In the genomic region with DNA sequence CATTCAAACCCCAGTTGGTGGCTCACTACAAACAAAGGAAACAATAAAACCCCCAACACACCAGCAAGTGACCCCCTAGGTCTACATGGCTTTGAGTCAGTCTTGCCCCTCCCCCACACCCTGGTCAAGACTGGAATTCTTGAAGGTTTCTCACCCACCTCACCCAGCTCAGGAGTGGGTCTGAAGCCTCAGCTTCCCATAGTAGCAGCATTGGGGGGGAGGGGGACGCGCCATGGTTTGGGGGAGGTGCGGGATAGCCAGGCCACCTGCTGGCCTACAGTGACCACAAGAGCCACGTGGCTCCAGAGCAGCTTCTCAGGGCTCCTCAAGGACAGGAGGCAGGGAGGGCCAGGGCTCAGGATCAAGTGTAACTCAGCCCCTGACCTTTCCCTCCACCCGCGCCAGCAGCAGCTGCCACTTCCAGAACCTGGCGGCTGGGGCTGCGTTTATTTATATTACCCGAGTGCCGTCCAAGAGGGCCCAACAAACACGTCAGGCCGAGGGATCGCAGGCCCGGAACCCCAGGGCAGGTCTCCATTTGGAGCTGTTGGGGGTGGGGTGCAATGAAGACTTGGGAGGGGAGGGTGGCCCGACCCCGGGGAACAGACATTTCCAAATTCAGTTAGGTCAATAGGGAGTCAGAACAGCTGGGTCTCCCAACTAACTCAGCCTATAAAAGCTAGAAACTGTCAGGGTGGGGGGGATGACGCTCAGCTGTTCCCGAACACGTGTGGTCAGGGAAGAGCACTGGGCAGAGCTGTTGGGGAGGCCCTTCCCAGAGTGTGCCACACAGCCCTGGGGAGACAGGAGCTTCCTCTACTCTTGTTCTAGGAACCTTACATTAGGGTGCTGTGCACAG, we compare ENCODE assay signal across 8 mouse cellular contexts. TPM values are rescaled to one million over a fixed set of nuclear protein-coding genes. Genes with fewer than 3 reads are reported as not detected.
DNase-seq lines count a peak whose midpoint lies in the region; ATAC-seq and TF ChIP-seq lines count a peak whose summit lies in the region.

No protein-coding gene starts in this region.

- peaks cover 29% of the 10 kb centered on the region for H3K4me1 ChIP-seq in kidney, adult 2 months (ENCODE audit: control insufficient read depth, insufficient read depth, low read length)
- peaks cover 51% of the 10 kb centered on the region for H3K4me1 ChIP-seq in lung, embryonic 14.5 days (ENCODE audit: insufficient read depth)

- peak; percentile 60 for ATAC-seq in lung, embryonic 14.5 days (ENCODE audit: insufficient read depth)
- ATAC-seq in erythroid progenitor cell, adult 5-6 weeks (replicated peaks; ENCODE audit: low FRiP score, poor library complexity, severe bottlenecking), result no peak
- no peak for ATAC-seq in granulocyte monocyte progenitor cell, adult 5-6 weeks (replicated peaks; ENCODE audit: poor library complexity, severe bottlenecking)

- H3K27ac ChIP-seq in kidney, adult 2 months (ENCODE audit: insufficient read depth, low read depth, low read length), result peak overlapping the region; percentile 91
- H3K27ac ChIP-seq in lung, embryonic 14.5 days (ENCODE audit: low read depth), result peak overlapping the region; percentile 90

- 0 out of 2 replicates have a peak overlapping the region, but pooled peaks have one; percentile 4 for H3K9ac ChIP-seq in lung, embryonic 14.5 days

- no peak for TF ChIP-seq POLR2A in kidney, adult 2 months (IDR thresholded peaks at IDR 0.05; ENCODE audit: low read depth, low read length)

- peak overlapping the region; percentile 56 for H3K4me2 ChIP-seq in lung, embryonic 14.5 days

- DNase-seq in adrenal gland, adult 2 months, result peak; percentile 88
- peak; percentile 78 for DNase-seq in embryo, embryonic 10.5 days (ENCODE audit: low spot score)
- peak; percentile 79 for DNase-seq in heart, adult 8-10 months (ENCODE audit: low spot score)
- DNase-seq in kidney, adult 2 months, result peak; percentile 66
- peak; percentile 78 for DNase-seq in lung, embryonic 14.5 days
- DNase-seq in retina, postnatal 7 days (ENCODE audit: low read depth, low spot score), result peak; percentile 36

- no peak for TF ChIP-seq CTCF in kidney, adult 2 months (conservative IDR thresholded peaks at IDR 0.05; ENCODE audit: insufficient read depth, insufficient read length, low read depth, low read length)
- TF ChIP-seq CTCF in lung, embryonic 14.5 days (IDR thresholded peaks at IDR 0.05; ENCODE audit: low read depth), result no peak

- H3K9me3 ChIP-seq in lung, embryonic 14.5 days (ENCODE audit: low read depth, low read length), result no peaks in the 10 kb centered on the region

- WGBS in kidney, adult 2 months, result 36% methylated on average over 19 of the region's 19 CpGs
- WGBS in lung, embryonic 14.5 days, result 6% methylated on average over 19 of the region's 19 CpGs

- no peaks in the 10 kb centered on the region for H3K36me3 ChIP-seq in kidney, adult 2 months (ENCODE audit: control insufficient read depth, insufficient read depth, low read length)
- peaks cover 40% of the 10 kb centered on the region for H3K36me3 ChIP-seq in lung, embryonic 14.5 days (ENCODE audit: insufficient read depth)

- peak overlapping the region; percentile 57 for H3K4me3 ChIP-seq in kidney, adult 2 months (ENCODE audit: insufficient read depth, low read depth, low read length)
- peak overlapping the region; percentile 22; the same call in 1 of the 2 replicates for H3K4me3 ChIP-seq in lung, embryonic 14.5 days (ENCODE audit: low read depth, low read length)

- H3K27me3 ChIP-seq in kidney, adult 2 months (replicated peaks; ENCODE audit: control insufficient read depth, insufficient read depth, low read length), result no peaks in the 10 kb centered on the region
- no peaks in the 10 kb centered on the region for H3K27me3 ChIP-seq in lung, embryonic 14.5 days (ENCODE audit: insufficient read depth, low read length)

RNA-seq across cellular contexts. Expression of gene Rflna, which starts 53.9 kb away (rescaled TPM):
- 1 to 10 TPM; 4.6 to 5.6 TPM for total RNA-seq in adrenal gland, adult 2 months (2021)
- polyA plus RNA-seq in adrenal gland, adult 2 months (2012; rRNA removed), result 18.7 and 21.1 TPM in 2 replicates
- total RNA-seq in heart, adult 8-10 months (2022), result under 1 TPM in 2 of 4 experiments, not detected in 2; 0.19 to 0.24 TPM
- 7.9 and 11.3 TPM in 2 replicates for polyA plus RNA-seq in kidney, adult 2 months (2012; rRNA removed)
- polyA plus RNA-seq in lung, embryonic 14.5 days (2014; fragmentation: Nextera tagmentation; extraction: Ambion mirVana), result 7.4 and 9.3 TPM in 2 replicates
- total RNA-seq in erythroid progenitor cell, adult 5-6 weeks (2015; ENCODE audit: low replicate concordance), result not detected in 2 replicates
- total RNA-seq in erythroid progenitor cell, adult 5-6 weeks (2017; ENCODE audit: low replicate concordance), result not detected in 2 replicates
- total RNA-seq in granulocyte monocyte progenitor cell, adult 5-6 weeks (2014; fragmentation: Nextera tagmentation), result not detected in 2 replicates
- total RNA-seq in granulocyte monocyte progenitor cell, adult 5-6 weeks (2017), result not detected in 2 replicates

Comparison
In these comparisons a context has a peak if more than half of its experiments do, and no peak if none do; other contexts are left out.
1. DNase-seq: peak in every context shown above with its lines; median percentile 88 in adrenal gland, adult 2 months; 79 in heart, adult 8-10 months; 78 in embryo, embryonic 10.5 days; 78 in lung, embryonic 14.5 days; 66 in kidney, adult 2 months; 36 in retina, postnatal 7 days.
2. RNA of gene Rflna, which starts 53.9 kb away (total RNA-seq): 4.6 to 5.6 TPM in adrenal gland, adult 2 months; 0.19 to 0.24 TPM in heart, adult 8-10 months, not detected in erythroid progenitor cell, adult 5-6 weeks and not detected in granulocyte monocyte progenitor cell, adult 5-6 weeks; every median in the first group is over 4 times any median in the second.